Mouse (Mus musculus): Measurements from ENCODE around the gene Prkar2a. TPM values are rescaled to one million over a fixed set of nuclear protein-coding genes. Genes with fewer than 3 reads are reported as not detected.

Prkar2a gene
- polyA plus RNA-seq, 1 experiment, result 61.9 TPM

DNA sequence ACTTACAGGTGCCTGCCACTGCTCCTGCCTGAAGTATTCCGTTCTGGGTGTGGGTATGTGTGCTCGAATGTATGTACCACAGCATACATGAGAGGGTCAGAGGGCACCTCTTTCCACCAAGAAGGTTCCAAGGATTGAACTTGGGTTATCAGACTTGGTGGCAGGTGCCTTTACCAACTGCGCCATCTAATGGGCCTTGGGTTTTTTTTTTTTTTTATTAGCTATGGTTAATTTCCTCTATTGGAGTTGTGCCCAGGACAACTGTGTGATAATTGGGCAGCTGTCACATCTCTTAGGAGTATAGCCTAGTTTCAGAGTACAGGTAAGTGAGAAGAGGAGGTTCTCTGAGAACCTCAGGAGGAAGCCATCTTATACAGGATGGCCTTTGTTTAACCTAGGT lies 110.5 kb downstream of the Prkar2a start:
- TF ChIP-seq POLR2A (IDR thresholded peaks at IDR 0.05; ENCODE audit: low read depth, low read length), result no peak
- TF ChIP-seq CTCF (IDR thresholded peaks at IDR 0.05; ENCODE audit: borderline replicate concordance, insufficient read depth, low read length), result no peak
- Histone ChIP-seq H3K27ac (ENCODE audit: insufficient read depth, low read length) (no peak overlapping the region), H3K4me3 (ENCODE audit: insufficient read depth, low read length) (no peak overlapping the region), H3K4me1 (ENCODE audit: control insufficient read depth, insufficient read depth, low read length) (peaks cover 21% of the 10 kb centered on the region)

Other genes with a start within 250 kb of the Prkar2a start
- 18.3 and 19.8 TPM in 2 replicates for gene Ccdc71, start 228.8 kb upstream of the Prkar2a start, polyA plus RNA-seq (2011; ENCODE audit: insufficient read length, low read depth, missing spikeins)
- gene Klhdc8b, start 227.7 kb upstream of the Prkar2a start, polyA plus RNA-seq (2011; ENCODE audit: insufficient read length, low read depth, missing spikeins), result 6.5 and 8.3 TPM in 2 replicates
- 118 and 152 TPM in 2 replicates for gene Lamb2, start 209.6 kb upstream of the Prkar2a start, polyA plus RNA-seq (2011; ENCODE audit: insufficient read length, low read depth, missing spikeins)
- gene Usp19, start 198.7 kb upstream of the Prkar2a start, polyA plus RNA-seq (2011; ENCODE audit: insufficient read length, low read depth, missing spikeins), result 77.0 and 80.7 TPM in 2 replicates
- 261 and 263 TPM in 2 replicates for gene Qars, start 181.6 kb upstream of the Prkar2a start, polyA plus RNA-seq (2011; ENCODE audit: insufficient read length, low read depth, missing spikeins)
- gene Qrich1, start 172.5 kb upstream of the Prkar2a start, polyA plus RNA-seq (2011; ENCODE audit: insufficient read length, low read depth, missing spikeins), result 113 and 133 TPM in 2 replicates
- 176 and 180 TPM in 2 replicates for gene Impdh2, start 129.0 kb upstream of the Prkar2a start, polyA plus RNA-seq (2011; ENCODE audit: insufficient read length, low read depth, missing spikeins)
- gene Ndufaf3, start 121.9 kb upstream of the Prkar2a start, polyA plus RNA-seq (2011; ENCODE audit: insufficient read length, low read depth, missing spikeins), result 19.5 and 25.5 TPM in 2 replicates
- gene Dalrd3, start 119.4 kb upstream of the Prkar2a start, polyA plus RNA-seq (2011; ENCODE audit: insufficient read length, low read depth, missing spikeins), result 29.2 and 38.2 TPM in 2 replicates
- 40.4 and 42.8 TPM in 2 replicates for gene Wdr6, start 110.6 kb upstream of the Prkar2a start, polyA plus RNA-seq (2011; ENCODE audit: insufficient read length, low read depth, missing spikeins)
- gene P4htm, start 91.6 kb upstream of the Prkar2a start, polyA plus RNA-seq (2011; ENCODE audit: insufficient read length, low read depth, missing spikeins), result 3.4 and 4.8 TPM in 2 replicates
- 65.9 and 73.9 TPM in 2 replicates for gene Arih2, start 39.9 kb upstream of the Prkar2a start, polyA plus RNA-seq (2011; ENCODE audit: insufficient read length, low read depth, missing spikeins)
- gene Slc25a20, start 27.2 kb upstream of the Prkar2a start, polyA plus RNA-seq (2011; ENCODE audit: insufficient read length, low read depth, missing spikeins), result 35.0 and 36.6 TPM in 2 replicates
- 83.0 and 93.8 TPM in 2 replicates for gene Ip6k2, start 94.5 kb downstream of the Prkar2a start, polyA plus RNA-seq (2011; ENCODE audit: insufficient read length, low read depth, missing spikeins)
- gene Nckipsd, start 119.1 kb downstream of the Prkar2a start, polyA plus RNA-seq (2011; ENCODE audit: insufficient read length, low read depth, missing spikeins), result 7.6 and 8.7 TPM in 2 replicates
- 0.23 and 0.42 TPM in 2 replicates for gene Celsr3, start 137.0 kb downstream of the Prkar2a start, polyA plus RNA-seq (2011; ENCODE audit: insufficient read length, low read depth, missing spikeins)
- gene Slc26a6, start 164.0 kb downstream of the Prkar2a start, polyA plus RNA-seq (2011; ENCODE audit: insufficient read length, low read depth, missing spikeins), result 9.7 and 10.1 TPM in 2 replicates
- not detected in 2 replicates for gene Tmem89, start 225.3 kb downstream of the Prkar2a start, polyA plus RNA-seq (2011; ENCODE audit: insufficient read length, low read depth, missing spikeins)
- 165 and 176 TPM in 2 replicates for gene Uqcrc1, start 247.3 kb downstream of the Prkar2a start, polyA plus RNA-seq (2011; ENCODE audit: insufficient read length, low read depth, missing spikeins)